Comparison of ENCODE assay signal across 9 mouse cellular contexts in the genomic region with DNA sequence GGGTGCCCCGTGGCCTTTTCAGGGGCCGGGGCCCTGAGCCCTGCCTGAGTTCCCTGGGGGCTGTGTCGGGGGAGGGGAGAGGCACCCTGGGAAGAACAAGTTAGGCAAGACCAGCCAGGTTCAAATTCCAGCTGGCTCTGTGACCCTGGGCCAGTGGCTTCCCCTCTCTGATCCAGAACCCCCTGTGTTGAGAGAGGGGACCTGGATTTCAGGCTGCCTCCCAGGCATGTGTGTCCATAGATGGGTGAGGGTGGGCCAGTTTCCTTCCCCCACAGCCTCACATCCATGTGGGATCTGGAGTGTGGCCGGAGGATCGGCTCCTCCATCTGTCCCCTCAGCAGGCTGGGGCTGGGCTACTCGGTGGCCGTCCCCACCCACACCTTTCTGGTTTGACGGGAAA. TPM values are rescaled to one million over a fixed set of nuclear protein-coding genes. Genes with fewer than 3 reads are reported as not detected.
A peak's percentile ranks its signal among the peaks of the same experiment; 100 is the strongest.
DNase-seq lines count a peak whose midpoint lies in the region; ATAC-seq and TF ChIP-seq lines count a peak whose summit lies in the region.
"Had no signal": no experiment of that assay in that cellular context is flagged by ENCODE, and none has a peak within 500 bp of the region (broad histone marks: within the 10 kb centered on the region; RNA-seq: fewer than 3 reads in every experiment).

No protein-coding gene starts in this region.

- H3K36me3 ChIP-seq in lung, embryonic 15.5 days: peaks cover 18% of the 10 kb centered on the region
- H3K36me3 ChIP-seq in hindbrain, embryonic 14.5 days (replicated peaks; ENCODE audit: control insufficient read depth, insufficient read depth): peaks cover 15% of the 10 kb centered on the region
- peaks cover 17% of the 10 kb centered on the region for H3K36me3 ChIP-seq in neural tube, embryonic 13.5 days

- ATAC-seq in lung, embryonic 15.5 days (ENCODE audit: borderline replicate concordance, extremely low read depth, low FRiP score, low TSS enrichment): no peak
- no peak for ATAC-seq in hindbrain, embryonic 14.5 days (ENCODE audit: low FRiP score)
- no peak for ATAC-seq in neural tube, embryonic 13.5 days (ENCODE audit: low read depth)

- H3K27me3 ChIP-seq in lung, embryonic 15.5 days: peaks cover 8% of the 10 kb centered on the region; the same call in 1 of the 2 replicates
- H3K27me3 ChIP-seq in hindbrain, embryonic 14.5 days (ENCODE audit: control insufficient read depth, insufficient read depth, low read length): peaks cover 7% of the 10 kb centered on the region; the same call in 1 of the 2 replicates
- peaks cover 8% of the 10 kb centered on the region for H3K27me3 ChIP-seq in neural tube, embryonic 13.5 days

- H3K4me1 ChIP-seq in lung, embryonic 15.5 days: peaks cover 56% of the 10 kb centered on the region
- H3K4me1 ChIP-seq in cortical plate, adult 2 months (ENCODE audit: control insufficient read depth, insufficient read depth, low read length): peaks cover 7% of the 10 kb centered on the region
- peaks cover 29% of the 10 kb centered on the region for H3K4me1 ChIP-seq in hindbrain, embryonic 14.5 days (replicated peaks; ENCODE audit: control insufficient read depth, insufficient read depth, low read length)
- peaks cover 68% of the 10 kb centered on the region for H3K4me1 ChIP-seq in neural tube, embryonic 13.5 days (replicated peaks)

- no peak for TF ChIP-seq POLR2A in cortical plate, adult 2 months (IDR thresholded peaks at IDR 0.05; ENCODE audit: extremely low read depth, insufficient read depth, low read length)

- no peaks in the 10 kb centered on the region for H3K9me3 ChIP-seq in lung, embryonic 15.5 days
- no peaks in the 10 kb centered on the region for H3K9me3 ChIP-seq in hindbrain, embryonic 14.5 days (ENCODE audit: control insufficient read depth, low read length)
- H3K9me3 ChIP-seq in neural tube, embryonic 13.5 days: no peaks in the 10 kb centered on the region

- TF ChIP-seq CTCF in cortical plate, adult 2 months (IDR thresholded peaks at IDR 0.05; ENCODE audit: extremely low read depth, insufficient read depth, low read length): no peak

- WGBS in lung, embryonic 15.5 days: 26% methylated on average over 8 of the region's 8 CpGs
- WGBS in hindbrain, embryonic 14.5 days: 69% methylated on average over 8 of the region's 8 CpGs
- WGBS in neural tube, embryonic 13.5 days: 63% methylated on average over 8 of the region's 8 CpGs

- H3K4me3 ChIP-seq in lung, embryonic 15.5 days: peak overlapping the region; percentile 81
- H3K4me3 ChIP-seq in cortical plate, adult 2 months (ENCODE audit: insufficient read depth, low read length): peak overlapping the region; percentile 93; the same call in 1 of the 2 replicates
- H3K4me3 ChIP-seq in hindbrain, embryonic 14.5 days (replicated peaks; ENCODE audit: low read length): no peak overlapping the region
- peak overlapping the region; percentile 85 for H3K4me3 ChIP-seq in neural tube, embryonic 13.5 days

- peak overlapping the region; percentile 93 for H3K4me2 ChIP-seq in lung, embryonic 15.5 days
- peak overlapping the region; percentile 3 for H3K4me2 ChIP-seq in hindbrain, embryonic 14.5 days (replicated peaks)
- peak overlapping the region; percentile 97 for H3K4me2 ChIP-seq in neural tube, embryonic 13.5 days

- peak overlapping the region; percentile 89 for H3K27ac ChIP-seq in lung, embryonic 15.5 days
- H3K27ac ChIP-seq in cortical plate, adult 2 months (ENCODE audit: insufficient read depth, low read length): no peak overlapping the region; the same call in 1 of the 2 replicates
- H3K27ac ChIP-seq in hindbrain, embryonic 14.5 days: no peak overlapping the region
- H3K27ac ChIP-seq in neural tube, embryonic 13.5 days (replicated peaks): peak overlapping the region; percentile 23; the same call in 1 of the 2 replicates

- H3K9ac ChIP-seq in lung, embryonic 15.5 days: peak overlapping the region; percentile 91
- H3K9ac ChIP-seq in hindbrain, embryonic 14.5 days: peak overlapping the region; percentile 20; the same call in 1 of the 2 replicates
- peak overlapping the region; percentile 87; the same call in 1 of the 2 replicates for H3K9ac ChIP-seq in neural tube, embryonic 13.5 days

- no peak for DNase-seq in lung, postnatal 10 days
- DNase-seq in hindbrain, embryonic 14.5 days (ENCODE audit: low spot score): no peak
- no peak for DNase-seq in gastrocnemius, adult 8-10 months (ENCODE audit: low spot score in 2 of 2)
- DNase-seq in embryo, embryonic 10.5 days (ENCODE audit: low spot score): no peak
- DNase-seq in layer of hippocampus, postnatal 36 days: no peak
- DNase-seq: right cerebral cortex, postnatal 25 days had no signal

RNA-seq across cellular contexts. Expression of gene Zbtb7a, which starts 5.0 kb away (rescaled TPM):
- polyA plus RNA-seq in lung, embryonic 15.5 days (2015; fragmentation: Nextera tagmentation; extraction: Ambion mirVana): 34.1 and 36.9 TPM in 2 replicates
- 46.9 and 49.9 TPM in 2 replicates for polyA plus RNA-seq in cortical plate, adult 2 months (2012; rRNA removed)
- 12.4 and 14.4 TPM in 2 replicates for polyA plus RNA-seq in hindbrain, embryonic 14.5 days (2014; fragmentation: Nextera tagmentation; extraction: Ambion mirVana)
- 12.2 and 14.9 TPM in 2 replicates for polyA plus RNA-seq in neural tube, embryonic 13.5 days (2015; fragmentation: Nextera tagmentation; extraction: Ambion mirVana)
- total RNA-seq in gastrocnemius, adult 8-10 months (2022): 10 to 100 TPM; 24.8 to 28.9 (median 25.5) TPM
- total RNA-seq in layer of hippocampus, postnatal 36 days (2021): 100 to 1,000 TPM; 109 to 116 TPM

RNA-seq across cellular contexts. Expression of gene Pias4, which starts 27.7 kb away (rescaled TPM):
- polyA plus RNA-seq in lung, embryonic 15.5 days (2015; fragmentation: Nextera tagmentation; extraction: Ambion mirVana): 41.0 and 47.5 TPM in 2 replicates
- 21.3 and 22.5 TPM in 2 replicates for polyA plus RNA-seq in cortical plate, adult 2 months (2012; rRNA removed)
- polyA plus RNA-seq in hindbrain, embryonic 14.5 days (2014; fragmentation: Nextera tagmentation; extraction: Ambion mirVana): 43.7 and 48.3 TPM in 2 replicates
- polyA plus RNA-seq in neural tube, embryonic 13.5 days (2015; fragmentation: Nextera tagmentation; extraction: Ambion mirVana): 60.0 and 77.5 TPM in 2 replicates
- total RNA-seq in gastrocnemius, adult 8-10 months (2022): 10 to 100 TPM; 14.0 to 19.0 (median 16.2) TPM
- total RNA-seq in layer of hippocampus, postnatal 36 days (2021): 10 to 100 TPM; 26.2 to 29.8 TPM

RNA-seq across cellular contexts. Expression of gene Map2k2, which starts 34.3 kb away (rescaled TPM):
- polyA plus RNA-seq in lung, embryonic 15.5 days (2015; fragmentation: Nextera tagmentation; extraction: Ambion mirVana): 178 and 180 TPM in 2 replicates
- 192 and 201 TPM in 2 replicates for polyA plus RNA-seq in cortical plate, adult 2 months (2012; rRNA removed)
- polyA plus RNA-seq in hindbrain, embryonic 14.5 days (2014; fragmentation: Nextera tagmentation; extraction: Ambion mirVana): 222 and 230 TPM in 2 replicates
- 217 and 244 TPM in 2 replicates for polyA plus RNA-seq in neural tube, embryonic 13.5 days (2015; fragmentation: Nextera tagmentation; extraction: Ambion mirVana)
- 100 to 1,000 TPM; 197 to 233 (median 208) TPM for total RNA-seq in gastrocnemius, adult 8-10 months (2022)
- total RNA-seq in layer of hippocampus, postnatal 36 days (2021): 100 to 1,000 TPM; 132 to 141 TPM

RNA-seq across cellular contexts. Expression of gene Eef2, which starts 36.4 kb away (rescaled TPM):
- polyA plus RNA-seq in lung, embryonic 15.5 days (2015; fragmentation: Nextera tagmentation; extraction: Ambion mirVana): 567 and 596 TPM in 2 replicates
- 1,040 and 1,088 TPM in 2 replicates for polyA plus RNA-seq in cortical plate, adult 2 months (2012; rRNA removed)
- 413 and 447 TPM in 2 replicates for polyA plus RNA-seq in hindbrain, embryonic 14.5 days (2014; fragmentation: Nextera tagmentation; extraction: Ambion mirVana)
- 532 and 537 TPM in 2 replicates for polyA plus RNA-seq in neural tube, embryonic 13.5 days (2015; fragmentation: Nextera tagmentation; extraction: Ambion mirVana)
- total RNA-seq in gastrocnemius, adult 8-10 months (2022): 1,000 to 10,000 TPM; 1,293 to 1,550 (median 1,345) TPM
- total RNA-seq in layer of hippocampus, postnatal 36 days (2021): 100 to 1,000 TPM; 868 to 892 TPM

RNA-seq across cellular contexts. Expression of gene Creb3l3, which starts 41.3 kb away (rescaled TPM):
- polyA plus RNA-seq in lung, embryonic 15.5 days (2015; fragmentation: Nextera tagmentation; extraction: Ambion mirVana): 0.31 and 0.35 TPM in 2 replicates
- 0.42 TPM in 2 replicates for polyA plus RNA-seq in cortical plate, adult 2 months (2012; rRNA removed)
- polyA plus RNA-seq in hindbrain, embryonic 14.5 days (2014; fragmentation: Nextera tagmentation; extraction: Ambion mirVana): 0.09 and 0.32 TPM in 2 replicates
- 0.27 and 0.90 TPM in 2 replicates for polyA plus RNA-seq in neural tube, embryonic 13.5 days (2015; fragmentation: Nextera tagmentation; extraction: Ambion mirVana)
- total RNA-seq in gastrocnemius, adult 8-10 months (2022): under 1 TPM in 1 of 4 experiments, not detected in 3; 0.44 TPM
- under 1 TPM; 0.52 to 0.71 TPM for total RNA-seq in layer of hippocampus, postnatal 36 days (2021)

Comparison
In these comparisons a context has a peak if more than half of its experiments do, and no peak if none do; other contexts are left out.
1. H3K27ac ChIP-seq: peak in lung, embryonic 15.5 days (single experiment) and neural tube, embryonic 13.5 days (single experiment); none in cortical plate, adult 2 months (single experiment) and hindbrain, embryonic 14.5 days (single experiment).
2. H3K4me2 ChIP-seq: peak in every context shown above with its lines; median percentile 97 in neural tube, embryonic 13.5 days; 93 in lung, embryonic 15.5 days; 3 in hindbrain, embryonic 14.5 days.
3. H3K9ac ChIP-seq: peak in every context shown above with its lines; median percentile 91 in lung, embryonic 15.5 days; 87 in neural tube, embryonic 13.5 days; 20 in hindbrain, embryonic 14.5 days.